Mouse (Mus musculus) heart, adult 11 months (tissue): Measurements from ENCODE around the gene Ccn1.

Experiments
- DNase-seq: peaks from one replicate; pipeline ENCODE4 v3.0.0; 2022

The Ccn1 gene

GRCm38 (mm10) chr3:145618299-145618698, 31.5 kb downstream of the Ccn1 start:
- no peak for DNase-seq

- DNase-seq, result peak; percentile 93
These were observed 35.2 kb downstream of the Ccn1 start for GRCm38 (mm10) chr3:145614362-145615115.

- no peak for DNase-seq
These were observed 36.5 kb downstream of the Ccn1 start for GRCm38 (mm10) chr3:145613234-145613633.

DNA sequence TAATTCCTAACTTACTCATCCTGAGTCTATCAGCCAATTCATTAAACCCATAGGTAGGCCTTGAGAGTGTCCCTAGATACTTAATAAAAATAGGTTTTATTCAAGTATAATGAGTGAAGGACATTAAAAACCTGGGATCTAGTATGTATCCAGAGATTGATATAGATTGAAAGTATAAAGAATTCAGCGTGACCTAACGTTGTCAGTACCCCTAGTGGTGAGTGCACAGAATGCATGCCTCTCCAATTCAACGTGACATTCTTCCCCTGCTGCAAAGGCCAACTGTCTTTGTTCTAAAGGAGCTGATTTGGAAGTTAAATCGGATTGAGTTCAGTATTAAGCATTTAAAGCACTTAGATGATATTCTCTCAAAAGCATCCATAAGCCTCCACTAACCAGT, 37.1 kb downstream of the Ccn1 start:
- DNase-seq, result no peak

- DNase-seq, result no peak
These were observed 41.5 kb downstream of the Ccn1 start for GRCm38 (mm10) chr3:145608320-145608719.

DNA sequence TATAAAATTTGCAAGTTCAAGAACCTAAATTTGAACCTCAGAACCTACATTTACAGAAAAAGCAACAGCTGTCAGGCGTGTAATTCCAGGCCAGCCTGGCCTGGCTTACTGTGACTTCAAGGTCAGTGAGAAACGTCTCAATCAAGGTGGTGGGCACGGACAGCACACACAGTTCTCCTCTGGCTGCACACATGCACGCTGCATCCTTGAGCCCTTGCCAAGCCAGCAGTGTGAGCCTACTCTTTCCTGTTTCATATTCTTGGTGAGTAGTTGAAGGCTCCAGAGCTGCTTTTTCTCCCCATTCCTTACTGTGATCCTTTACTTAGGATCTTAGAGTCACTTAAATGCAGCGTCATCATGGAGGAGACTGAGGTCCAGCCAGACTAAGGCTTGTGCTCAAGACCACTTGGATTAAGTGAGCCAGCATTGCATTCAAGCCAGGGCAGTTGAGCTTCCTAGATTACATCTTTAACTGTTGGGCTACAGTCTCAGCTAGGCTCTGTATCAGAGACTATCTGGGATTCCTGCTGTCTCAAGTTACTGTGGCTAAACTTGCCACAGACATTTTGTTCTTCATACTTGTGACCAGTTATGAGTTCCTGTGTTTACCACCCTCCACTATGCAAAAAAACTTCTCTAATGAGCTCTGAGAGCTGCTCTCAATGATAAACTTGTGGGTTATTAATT, 44.2 kb downstream of the Ccn1 start:
- no peak for DNase-seq

GRCm38 (mm10) chr3:145602410-145603206, 47.2 kb downstream of the Ccn1 start:
- DNase-seq, result no peak

- DNase-seq, result no peak
These were observed 48.4 kb downstream of the Ccn1 start for GRCm38 (mm10) chr3:145601345-145601744.

GRCm38 (mm10) chr3:145600801-145601200, 49.0 kb downstream of the Ccn1 start:
- no peak for DNase-seq

DNA sequence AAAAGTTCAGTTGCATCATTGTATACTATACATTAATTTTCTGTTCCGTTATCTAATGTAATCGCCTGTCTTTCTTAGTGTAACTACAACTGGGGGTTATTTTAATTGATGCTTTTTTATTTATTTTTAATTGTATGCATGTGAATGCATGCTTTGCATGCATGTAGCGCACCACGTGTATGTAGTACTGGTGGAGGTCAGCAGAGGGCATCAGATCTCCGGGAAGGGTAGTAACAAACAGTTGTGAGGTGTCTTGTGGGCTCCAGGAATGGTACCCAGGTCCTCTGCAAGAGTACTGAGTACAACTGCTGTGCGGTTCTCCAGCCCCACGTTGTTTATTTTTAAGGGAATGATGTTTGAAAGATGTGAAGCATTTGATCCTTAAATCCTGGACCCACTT, 50.7 kb downstream of the Ccn1 start:
- DNase-seq, result no peak
